Mouse (Mus musculus) leukemia stem cell, adult 10-12 weeks (primary cell): Measurements from ENCODE around the gene Trcg1. TPM values are rescaled to one million over a fixed set of nuclear protein-coding genes. Genes with fewer than 3 reads are reported as not detected.

Experiments used
- polyA plus RNA-seq: library from polyadenylated mRNA; stranded (reverse); fragments of >175 nt; gene quantifications from 2 replicates; pipeline ENCODE4 v1.2.3, GENCODE M21; 2012; ENCODE audit warnings: low replicate concordance

The Trcg1 gene
- not detected in 2 replicates for polyA plus RNA-seq

GRCm38 (mm10) chr9:57236256-57236655, at the start of gene Trcg1:
Gene Trcg1, plus strand, starts transcription at chr9:57236556.

DNA sequence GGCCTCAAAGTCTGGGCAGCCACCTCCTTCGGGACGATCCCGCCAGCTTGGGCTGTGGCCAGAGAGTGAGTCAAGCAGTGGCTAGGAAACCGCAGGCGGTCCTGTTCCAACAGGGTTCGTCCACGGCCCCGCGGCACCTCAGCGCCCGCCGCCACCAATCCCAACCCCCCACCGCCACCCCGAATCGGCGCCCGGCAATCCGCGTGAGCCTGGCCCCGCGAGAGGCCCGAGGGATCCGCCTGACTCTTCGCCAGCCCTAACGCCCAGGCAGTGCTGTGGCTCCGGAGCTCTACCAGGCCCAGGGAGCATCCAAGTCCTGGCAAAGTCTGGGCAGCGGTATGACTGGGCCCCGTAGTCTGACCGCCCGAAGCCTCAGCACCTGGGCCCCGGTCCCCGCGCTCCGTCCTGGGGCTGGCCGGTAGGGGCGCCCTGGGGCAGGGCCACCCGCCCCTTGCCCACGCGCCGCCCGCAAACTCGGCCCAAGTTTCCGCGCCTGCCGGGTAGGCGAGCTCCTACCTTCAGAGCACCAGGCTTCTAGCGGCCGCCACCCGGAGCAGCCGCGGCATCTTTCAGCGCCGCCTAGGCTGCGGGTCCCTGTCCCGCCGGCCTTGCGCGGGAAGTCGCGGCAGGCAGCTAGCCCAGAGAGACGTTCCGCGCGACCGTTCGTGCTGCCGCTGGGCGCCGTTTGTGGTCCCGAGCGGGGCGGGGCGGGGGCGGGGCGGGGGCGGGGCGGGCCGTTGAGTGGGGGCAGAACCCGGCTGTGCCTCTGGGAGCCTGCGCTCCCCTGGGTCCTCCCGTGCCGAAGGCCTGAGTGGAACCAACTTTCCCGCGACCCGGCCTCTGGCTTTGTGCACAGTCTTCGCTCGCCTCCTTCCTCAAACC, 25.8 kb downstream of the Trcg1 start, which contains the start of gene 1700017B05Rik:
1700017B05Rik (minus strand) TSS at position 700 of the 882 bp plus-strand sequence.

Other genes with a start within 250 kb of the Trcg1 start
- 23.1 and 47.6 TPM in 2 replicates for gene Ptpn9, start 241.6 kb upstream of the Trcg1 start, polyA plus RNA-seq
- gene Sin3a, start 164.5 kb upstream of the Trcg1 start, polyA plus RNA-seq = 12.4 and 39.8 TPM in 2 replicates
- 77.0 and 97.7 TPM in 2 replicates for gene Man2c1, start 105.9 kb upstream of the Trcg1 start, polyA plus RNA-seq
- 12.9 and 14.3 TPM in 2 replicates for gene Neil1, start 88.3 kb upstream of the Trcg1 start, polyA plus RNA-seq
- gene Commd4, start 78.2 kb upstream of the Trcg1 start, polyA plus RNA-seq = 41.2 and 61.1 TPM in 2 replicates
- gene 1700017B05Rik, start 26.1 kb downstream of the Trcg1 start, polyA plus RNA-seq = 126 and 137 TPM in 2 replicates
- gene Ppcdc, start 203.6 kb downstream of the Trcg1 start, polyA plus RNA-seq = 5.1 and 7.3 TPM in 2 replicates
- 1.6 and 3.4 TPM in 2 replicates for gene Scamp5, start 231.5 kb downstream of the Trcg1 start, polyA plus RNA-seq